Mouse (Mus musculus) cortical plate, adult 2 months (tissue): ENCODE measurements around the gene Apeh.

ENCODE experiments used
- CTCF ChIP-seq: fragments of 200-500 bp; IDR thresholded peaks from 2 replicates; pipeline ENCODE4 v1.5.1; 2011; ENCODE audit warnings: mild to moderate bottlenecking, control low read depth, low read length; ENCODE audit not compliant: insufficient read depth; ENCODE audit errors: extremely low read depth
- POLR2A ChIP-seq: fragments of 200-500 bp; IDR thresholded peaks from 2 replicates; pipeline ENCODE4 v1.6.1; 2011; ENCODE audit warnings: mild to moderate bottlenecking, low read length, control low read depth; ENCODE audit not compliant: insufficient read depth; ENCODE audit errors: extremely low read depth

GRCm38 (mm10) chr9:108051184-108051930 lies 43.0 kb downstream of the Apeh start:
- no peak for TF ChIP-seq CTCF
- no peak for TF ChIP-seq POLR2A
